Mouse (Mus musculus) forebrain, embryonic 10.5 days (tissue): ENCODE data around the gene Ms4a10. TPM values are rescaled to one million over a fixed set of nuclear protein-coding genes. Genes with fewer than 3 reads are reported as not detected.

Experiments
- DNase-seq: peaks from one replicate; pipeline ENCODE4 v3.0.0-alpha.2; 2017; ENCODE audit warnings: low spot score; ENCODE audit errors: extremely low spot score
- H3K27ac ChIP-seq: fragments of 300-500 bp; sonication (generic); 2 replicates; pipeline ENCODE4 v1.5.1; 2016; ENCODE audit warnings: mild to moderate bottlenecking
- H3K27me3 ChIP-seq: fragments of 300-500 bp; sonication (generic); 2 replicates; pipeline ENCODE4 v1.6.1; 2016; ENCODE audit warnings: mild to moderate bottlenecking; ENCODE audit not compliant: poor library complexity, severe bottlenecking
- H3K36me3 ChIP-seq: fragments of 300-500 bp; sonication (generic); replicated peaks from 2 replicates; pipeline ENCODE4 v1.6.1; 2016; ENCODE audit warnings: mild to moderate bottlenecking, moderate library complexity
- H3K4me1 ChIP-seq: fragments of 300-500 bp; sonication (generic); 2 replicates; pipeline ENCODE4 v1.6.1; 2016
- H3K4me3 ChIP-seq: fragments of 300-500 bp; sonication (generic); 2 replicates; pipeline ENCODE4 v1.5.1; 2016; ENCODE audit warnings: mild to moderate bottlenecking, moderate library complexity
- H3K9me3 ChIP-seq: fragments of 300-500 bp; sonication (generic); 2 replicates; pipeline ENCODE4 v1.6.1; 2016; ENCODE audit warnings: mild to moderate bottlenecking, moderate library complexity
- WGBS: fragments of 180-500 bp; shearing (Covaris S2); methylation state at CpG from one replicate; pipeline ENCODE4 v1.1.7; 2016; 5-methylcytosine and 5-hydroxymethylcytosine counted together
- polyA plus RNA-seq: library from polyadenylated mRNA; unstranded; fragments of >200 nt; fragmentation: Nextera tagmentation; extraction: Ambion mirVana; gene quantifications from 2 replicates; pipeline ENCODE4 v1.2.1, GENCODE M21; 2016

Ms4a10 gene
- polyA plus RNA-seq, 1 experiment from 2014 or later, result not detected

GRCm38 (mm10) chr19:10980210-10980609, 5.7 kb upstream of the Ms4a10 start:
- Histone ChIP-seq H3K36me3 (no peaks in the 10 kb centered on the region), H3K4me1 (peaks cover 10% of the 10 kb centered on the region), H3K27me3 (0 out of 2 replicates have a peak, but pooled peaks cover 7% of the 10 kb centered on the region), H3K27ac (no peak overlapping the region; the same call in 1 of the 2 replicates), H3K9me3 (no peaks in the 10 kb centered on the region), H3K4me3 (no peak overlapping the region)
- no peak for DNase-seq
- 95% methylated on average over 5 of the region's 5 CpGs for WGBS

- H3K4me3 ChIP-seq, result peak overlapping the region; percentile 13; the same call in 1 of the 2 replicates
- WGBS, result 14% methylated on average over 18 of the region's 18 CpGs
- H3K27ac ChIP-seq, result peak overlapping the region; percentile 51
Measured at GRCm38 (mm10) chr19:10979184-10980168, 5.0 kb upstream of the Ms4a10 start.

GRCm38 (mm10) chr19:10976318-10976717, 1.8 kb upstream of the Ms4a10 start:
- 56% methylated on average over 4 of the region's 4 CpGs for WGBS
- H3K4me1 ChIP-seq, result peaks cover 10% of the 10 kb centered on the region
- H3K27me3 ChIP-seq, result 0 out of 2 replicates have a peak, but pooled peaks cover 7% of the 10 kb centered on the region
- DNase-seq, result no peak
- H3K4me3 ChIP-seq, result no peak overlapping the region
- peaks cover 9% of the 10 kb centered on the region; the same call in 1 of the 2 replicates for H3K9me3 ChIP-seq
- H3K36me3 ChIP-seq, result no peaks in the 10 kb centered on the region
- no peak overlapping the region for H3K27ac ChIP-seq

More at GRCm38 (mm10) chr19:10979184-10980168, 5.0 kb upstream of the Ms4a10 start:
- H3K27me3 ChIP-seq, result 0 out of 2 replicates have a peak, but pooled peaks cover 7% of the 10 kb centered on the region
- H3K9me3 ChIP-seq, result no peaks in the 10 kb centered on the region
- peak; percentile 76 for DNase-seq
- peaks cover 10% of the 10 kb centered on the region for H3K4me1 ChIP-seq
- H3K36me3 ChIP-seq, result no peaks in the 10 kb centered on the region

- WGBS, result 84% methylated on average over 2 of the region's 2 CpGs
- H3K36me3 ChIP-seq, result no peaks in the 10 kb centered on the region
- no peak overlapping the region for H3K27ac ChIP-seq
- H3K9me3 ChIP-seq, result peaks cover 14% of the 10 kb centered on the region; the same call in 1 of the 2 replicates
- H3K27me3 ChIP-seq, result 0 out of 2 replicates have a peak, but pooled peaks cover 7% of the 10 kb centered on the region
- no peak overlapping the region for H3K4me3 ChIP-seq
- DNase-seq, result no peak
- peaks cover 10% of the 10 kb centered on the region for H3K4me1 ChIP-seq
Measured at GRCm38 (mm10) chr19:10975187-10975586, 717 bp upstream of the Ms4a10 start.

GRCm38 (mm10) chr19:10973187-10973586, 1.3 kb downstream of the Ms4a10 start:
- Histone ChIP-seq H3K4me3 (no peak overlapping the region), H3K27ac (no peak overlapping the region), H3K27me3 (0 out of 2 replicates have a peak, but pooled peaks cover under 1% of the 10 kb centered on the region), H3K9me3 (peaks cover 14% of the 10 kb centered on the region; the same call in 1 of the 2 replicates), H3K4me1 (no peaks in the 10 kb centered on the region), H3K36me3 (no peaks in the 10 kb centered on the region)
- 67% methylated on average over 2 of the region's 2 CpGs for WGBS
- DNase-seq, result no peak

- 26% methylated on average over 3 of the region's 3 CpGs for WGBS
- H3K4me1 ChIP-seq, result no peaks in the 10 kb centered on the region
- no peak overlapping the region for H3K4me3 ChIP-seq
- H3K36me3 ChIP-seq, result no peaks in the 10 kb centered on the region
- H3K9me3 ChIP-seq, result peaks cover 14% of the 10 kb centered on the region; the same call in 1 of the 2 replicates
- H3K27ac ChIP-seq, result no peak overlapping the region
- no peak for DNase-seq
- H3K27me3 ChIP-seq, result no peaks in the 10 kb centered on the region
Measured at GRCm38 (mm10) chr19:10972660-10973059, 1.8 kb downstream of the Ms4a10 start.

- H3K27ac ChIP-seq, result no peak overlapping the region
- 84% methylated on average over 3 of the region's 3 CpGs for WGBS
Measured at GRCm38 (mm10) chr19:10970457-10970856, 4.0 kb downstream of the Ms4a10 start.

GRCm38 (mm10) chr19:10968578-10968977, 5.9 kb downstream of the Ms4a10 start:
- Histone ChIP-seq H3K9me3 (peaks cover 14% of the 10 kb centered on the region; the same call in 1 of the 2 replicates), H3K36me3 (no peaks in the 10 kb centered on the region), H3K4me3 (no peak overlapping the region), H3K27ac (no peak overlapping the region), H3K27me3 (no peaks in the 10 kb centered on the region), H3K4me1 (no peaks in the 10 kb centered on the region)
- no peak for DNase-seq
- 91% methylated on average over 7 of the region's 7 CpGs for WGBS

More at GRCm38 (mm10) chr19:10970457-10970856, 4.0 kb downstream of the Ms4a10 start:
- Histone ChIP-seq H3K9me3 (peaks cover 14% of the 10 kb centered on the region; the same call in 1 of the 2 replicates), H3K4me1 (no peaks in the 10 kb centered on the region), H3K4me3 (no peak overlapping the region), H3K27me3 (no peaks in the 10 kb centered on the region), H3K36me3 (no peaks in the 10 kb centered on the region)
- no peak for DNase-seq

- DNase-seq, result no peak
- Histone ChIP-seq H3K4me3 (no peak overlapping the region), H3K9me3 (0 out of 2 replicates have a peak, but pooled peaks cover under 1% of the 10 kb centered on the region), H3K27me3 (no peaks in the 10 kb centered on the region), H3K36me3 (no peaks in the 10 kb centered on the region), H3K4me1 (no peaks in the 10 kb centered on the region), H3K27ac (no peak overlapping the region)
- WGBS, result 92% methylated on average over 7 of the region's 7 CpGs
Measured at GRCm38 (mm10) chr19:10965721-10966120, 8.7 kb downstream of the Ms4a10 start.

GRCm38 (mm10) chr19:10959978-10960346, 14.5 kb downstream of the Ms4a10 start:
- no peak for DNase-seq
- Histone ChIP-seq H3K27me3 (no peaks in the 10 kb centered on the region), H3K9me3 (no peaks in the 10 kb centered on the region), H3K27ac (no peak overlapping the region), H3K4me1 (peaks cover 7% of the 10 kb centered on the region), H3K36me3 (no peaks in the 10 kb centered on the region), H3K4me3 (no peak overlapping the region)
- WGBS, result 46% methylated on average over 12 of the region's 12 CpGs

- no peak overlapping the region for H3K4me3 ChIP-seq
- WGBS, result 38% methylated on average over 11 of the region's 11 CpGs
- no peak overlapping the region for H3K27ac ChIP-seq
- no peaks in the 10 kb centered on the region for H3K27me3 ChIP-seq
- peaks cover 7% of the 10 kb centered on the region for H3K4me1 ChIP-seq
- H3K36me3 ChIP-seq, result no peaks in the 10 kb centered on the region
- DNase-seq, result peak; percentile 43
- H3K9me3 ChIP-seq, result no peaks in the 10 kb centered on the region
Measured at GRCm38 (mm10) chr19:10959085-10959977, 15.1 kb downstream of the Ms4a10 start.
